Comparison of ENCODE assay signal across 8 mouse cellular contexts in the genomic region with DNA sequence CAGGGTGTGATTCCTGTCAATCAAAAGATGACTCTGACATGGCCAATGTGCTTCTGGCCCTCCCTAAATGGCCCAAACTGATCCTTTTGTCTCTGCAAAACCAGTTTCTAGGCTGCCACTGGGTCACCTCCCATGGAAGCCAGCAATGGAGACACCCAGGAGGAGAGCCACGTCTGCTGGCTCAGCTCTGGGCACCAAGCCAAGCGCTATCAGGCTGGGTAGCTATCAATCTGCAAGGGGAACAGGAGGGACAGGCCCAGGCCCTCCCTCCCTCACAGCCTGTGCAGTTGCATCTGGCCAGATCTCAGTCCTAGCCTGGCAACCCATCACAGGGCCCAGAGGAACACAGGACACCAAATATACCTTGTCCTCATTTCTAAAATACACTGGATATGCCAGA. TPM values are rescaled to one million over a fixed set of nuclear protein-coding genes. Genes with fewer than 3 reads are reported as not detected.
DNase-seq lines count a peak whose midpoint lies in the region; ATAC-seq and TF ChIP-seq lines count a peak whose summit lies in the region.

No protein-coding gene starts in this region.

- no peaks in the 10 kb centered on the region for H3K36me3 ChIP-seq in hindbrain, postnatal 0 days (ENCODE audit: insufficient read depth, low read length)

- H3K4me1 ChIP-seq in hindbrain, postnatal 0 days (ENCODE audit: insufficient read depth, low read length) = peaks cover 33% of the 10 kb centered on the region

- H3K4me3 ChIP-seq in hindbrain, postnatal 0 days (ENCODE audit: low read length) = no peak overlapping the region

- no peak overlapping the region for H3K27ac ChIP-seq in hindbrain, postnatal 0 days

- H3K4me2 ChIP-seq in hindbrain, postnatal 0 days (ENCODE audit: low read depth, low read length) = peak overlapping the region; percentile 40

- intact Hi-C loops in left cerebral cortex, postnatal 4 days (cut with DNase I) = no loop called here

- TF ChIP-seq CTCF in hindbrain, postnatal 0 days (IDR thresholded peaks at IDR 0.05; ENCODE audit: low read depth) = no peak

- ATAC-seq in erythroblast, adult 5-6 weeks (replicated peaks; ENCODE audit: low FRiP score, poor library complexity, severe bottlenecking) = peak; percentile 78
- no peak for ATAC-seq in hindbrain, postnatal 0 days

- 25% methylated on average over 2 of the region's 2 CpGs for WGBS in hindbrain, postnatal 0 days

- DNase-seq in left cerebral cortex, postnatal 4 days = peak; percentile 77
- no peak for DNase-seq in left cerebral cortex, adult 8-10 months (ENCODE audit: low spot score in 2 of 2)
- peak; percentile 88 for DNase-seq in adrenal gland, adult 8-10 months
- DNase-seq in hindbrain, postnatal 0 days (ENCODE audit: low spot score) = peak; percentile 32
- DNase-seq in lung, postnatal 10 days = peak; percentile 64
- peak; percentile 29 for DNase-seq in urinary bladder, postnatal 10 days (ENCODE audit: low spot score)
- DNase-seq in thymus, postnatal 0 days (ENCODE audit: low spot score) = no peak

- H3K27me3 ChIP-seq in hindbrain, postnatal 0 days (ENCODE audit: insufficient read depth, low read length) = no peaks in the 10 kb centered on the region

- H3K9ac ChIP-seq in hindbrain, postnatal 0 days (replicated peaks; ENCODE audit: low read length) = no peak overlapping the region

- no peaks in the 10 kb centered on the region for H3K9me3 ChIP-seq in hindbrain, postnatal 0 days (ENCODE audit: low read length)

RNA-seq across cellular contexts. Expression of a gene that starts 4.8 kb away (rescaled TPM):
- 10 to 100 TPM; 86.2 to 89.8 TPM for total RNA-seq in left cerebral cortex, postnatal 4 days (2021)
- total RNA-seq in left cerebral cortex, adult 8-10 months (2022) = 10 to 100 TPM; 68.8 to 73.0 (median 71.5) TPM
- total RNA-seq in adrenal gland, adult 8-10 months (2022) = 10 to 100 TPM; 39.9 to 50.2 (median 45.4) TPM
- 16.5 and 19.0 TPM in 2 replicates for total RNA-seq in erythroblast, adult 5-6 weeks (2015; ENCODE audit: low replicate concordance)
- total RNA-seq in erythroblast, adult 5-6 weeks (2017; ENCODE audit: low replicate concordance) = 9.8 and 16.9 TPM in 2 replicates
- 100 and 106 TPM in 2 replicates for total RNA-seq in hindbrain, postnatal 0 days (2014; rRNA removed)
- 27.0 and 30.2 TPM in 2 replicates for polyA plus RNA-seq in hindbrain, postnatal 0 days (2015; fragmentation: Nextera tagmentation; extraction: Ambion mirVana)
- polyA plus RNA-seq in thymus, postnatal 0 days (2015; fragmentation: Nextera tagmentation; extraction: Ambion mirVana) = 6.7 and 6.9 TPM in 2 replicates

Comparison
In these comparisons a context has a peak if more than half of its experiments do, and no peak if none do; other contexts are left out.
1. DNase-seq: peak in left cerebral cortex, postnatal 4 days (single experiment), adrenal gland, adult 8-10 months (single experiment), hindbrain, postnatal 0 days (single experiment), lung, postnatal 10 days (single experiment) and urinary bladder, postnatal 10 days (single experiment); none in left cerebral cortex, adult 8-10 months (0 of 2) and thymus, postnatal 0 days (single experiment).